Mouse (Mus musculus): ENCODE measurements around the gene Kcnj16.

The Kcnj16 gene

GRCm38 (mm10) chr11:111056030-111056429 is 88.2 kb downstream of the Kcnj16 start:
- CTCF ChIA-PET: no interaction called here

- CTCF ChIA-PET: no interaction called here
Observed at GRCm38 (mm10) chr11:111057435-111057834, 89.6 kb downstream of the Kcnj16 start.

- CTCF ChIA-PET: no interaction called here
Observed at GRCm38 (mm10) chr11:111059440-111059839, 91.6 kb downstream of the Kcnj16 start.

- CTCF ChIA-PET: no interaction called here
Observed at GRCm38 (mm10) chr11:111060216-111060615, 92.4 kb downstream of the Kcnj16 start.

GRCm38 (mm10) chr11:111064751-111065527 is 97.1 kb downstream of the Kcnj16 start:
- CTCF ChIA-PET: interaction anchor here (0.6 to 0.7 kb wide), 2 partner anchors 84 to 527 kb away, joined by 4 to 6 read pairs; no protein-coding TSS in a partner anchor

GRCm38 (mm10) chr11:111065635-111066298 is 97.9 kb downstream of the Kcnj16 start, which contains the start of gene Kcnj2:
Gene Kcnj2 (plus strand): TSS chr11:111066164.
- CTCF ChIA-PET: interaction anchor here (0.7 kb wide), 1 partner anchor 528 kb away, joined by 4 read pairs; no protein-coding TSS in a partner anchor

- CTCF ChIA-PET: no interaction called here
Observed at GRCm38 (mm10) chr11:111066299-111066691, 98.5 kb downstream of the Kcnj16 start.

- CTCF ChIA-PET: no interaction called here
Observed at GRCm38 (mm10) chr11:111067787-111068186, 100.0 kb downstream of the Kcnj16 start.

GRCm38 (mm10) chr11:111070460-111070859 is 102.6 kb downstream of the Kcnj16 start:
- CTCF ChIA-PET: no interaction called here

- CTCF ChIA-PET: no interaction called here
Observed at GRCm38 (mm10) chr11:111074131-111074530, 106.3 kb downstream of the Kcnj16 start.

Data from spleen, embryonic (tissue).